Mouse (Mus musculus) CH12.LX (cell line): Measurements from ENCODE around the gene Synpo2. TPM values are rescaled to one million over a fixed set of nuclear protein-coding genes. Genes with fewer than 3 reads are reported as not detected.

Source experiments
- DNase-seq: peaks from one replicate; pipeline ENCODE4 v3.0.0-alpha.2; 2013; ENCODE audit errors: extremely low read depth
- H3K27ac ChIP-seq: 2 replicates; pipeline ENCODE4 v1.5.1; 2012; ENCODE audit warnings: low read depth, mild to moderate bottlenecking, control low read depth, moderate library complexity; ENCODE audit not compliant: insufficient read depth
- H3K27me3 ChIP-seq: replicated peaks from 2 replicates; pipeline ENCODE3; 2012; ENCODE audit warnings: inconsistent platforms
- H3K36me3 ChIP-seq, 2 experiments: replicated peaks in 1 of 2; 2 replicates each; pipeline versions ENCODE3 to v1.6.1; 2012; ENCODE audit warnings: inconsistent platforms in 1 of 2, low read length in 1 of 2, mild to moderate bottlenecking in 1 of 2, mixed read lengths in 1 of 2, moderate library complexity in 1 of 2; ENCODE audit not compliant: control insufficient read depth in 1 of 2, insufficient read depth in 1 of 2
- H3K4me1 ChIP-seq, 2 experiments: 2 replicates each; pipeline ENCODE4 v1.6.1; 2012; ENCODE audit warnings: inconsistent platforms in 1 of 2, moderate library complexity in 1 of 2; ENCODE audit not compliant: insufficient read depth in 2 of 2, control insufficient read depth in 1 of 2
- H3K4me2 ChIP-seq: 2 replicates; pipeline ENCODE4 v1.6.1; 2012; ENCODE audit warnings: low read depth, mild to moderate bottlenecking, control low read depth; ENCODE audit not compliant: poor library complexity, insufficient read depth, severe bottlenecking
- H3K4me3 ChIP-seq, 3 experiments: fragments of 150-350 bp in 1 of 3; sonication (generic) in 1 of 3; replicated peaks in 1 of 3; 2 replicates each; pipeline versions ENCODE3 to v1.5.1; 2011 to 2012; ENCODE audit warnings: low read depth in 2 of 3, low read length in 2 of 3, mild to moderate bottlenecking in 2 of 3, moderate library complexity in 2 of 3, control low read depth in 1 of 3, improper control_type of control experiment in 1 of 3, inconsistent platforms in 1 of 3, mixed read lengths in 1 of 3; ENCODE audit not compliant: poor library complexity in 1 of 3
- H3K79me2 ChIP-seq: replicated peaks from 2 replicates; pipeline ENCODE4 v1.6.1; 2012; ENCODE audit warnings: mild to moderate bottlenecking, moderate library complexity; ENCODE audit not compliant: control insufficient read depth, poor library complexity, insufficient read depth, severe bottlenecking; ENCODE audit errors: extremely low read depth
- H3K9ac ChIP-seq: 2 replicates; pipeline ENCODE4 v1.6.1; 2012; ENCODE audit warnings: low read depth, mild to moderate bottlenecking, control low read depth, moderate library complexity; ENCODE audit not compliant: insufficient read depth
- H3K9me3 ChIP-seq: replicated peaks from 2 replicates; pipeline ENCODE3; 2012; ENCODE audit warnings: low read length, inconsistent platforms, mixed read lengths
- BHLHE40 ChIP-seq: IDR thresholded peaks from 2 replicates; pipeline ENCODE4 v1.6.1; 2011; ENCODE audit warnings: mild to moderate bottlenecking, low read depth, low read length, improper control_type of control experiment
- CHD1 ChIP-seq: IDR thresholded peaks from 2 replicates; pipeline ENCODE4 v1.6.1; 2012; ENCODE audit warnings: low read depth, low read length, improper control_type of control experiment, inconsistent platforms
- CHD2 ChIP-seq: IDR thresholded peaks from 2 replicates; pipeline ENCODE4 v1.6.1; 2011; ENCODE audit warnings: low read length, improper control_type of control experiment
- CTCF ChIP-seq, 2 experiments: IDR thresholded peaks in 1 of 2; conservative IDR thresholded peaks in 1 of 2; 2 replicates each; pipeline ENCODE4 v1.5.1; 2011 to 2012; ENCODE audit warnings: low read depth in 2 of 2, low read length in 2 of 2, improper control_type of control experiment in 1 of 2, inconsistent platforms in 1 of 2, mild to moderate bottlenecking in 1 of 2, moderate library complexity in 1 of 2
- E2F4 ChIP-seq: IDR thresholded peaks from 2 replicates; pipeline ENCODE4 v1.6.1; 2011; ENCODE audit warnings: low read depth, low read length, improper control_type of control experiment; ENCODE audit not compliant: insufficient replicate concordance
- ELF1 ChIP-seq: IDR thresholded peaks from 2 replicates; pipeline ENCODE4 v1.6.1; 2014; ENCODE audit warnings: low read depth, mild to moderate bottlenecking, inconsistent platforms, low read length, improper control_type of control experiment
- EP300 ChIP-seq: IDR thresholded peaks from 2 replicates; pipeline ENCODE4 v1.6.1; 2011; ENCODE audit warnings: low read length, improper control_type of control experiment
- ETS1 ChIP-seq: conservative IDR thresholded peaks from 2 replicates; pipeline ENCODE4 v1.6.1; 2012; ENCODE audit warnings: low read depth, mild to moderate bottlenecking, inconsistent platforms, low read length, improper control_type of control experiment, moderate library complexity
- GABPA ChIP-seq: IDR thresholded peaks from 2 replicates; pipeline ENCODE4 v1.6.1; 2012; ENCODE audit warnings: low read depth, low read length, improper control_type of control experiment, inconsistent platforms; ENCODE audit not compliant: insufficient replicate concordance
- HCFC1 ChIP-seq: IDR thresholded peaks from 2 replicates; pipeline ENCODE4 v1.6.1; 2012; ENCODE audit warnings: low read depth, mild to moderate bottlenecking, inconsistent platforms, low read length, improper control_type of control experiment
- IRF4 ChIP-seq: IDR thresholded peaks from 2 replicates; pipeline ENCODE4 v1.6.1; 2014; ENCODE audit warnings: low read depth, mild to moderate bottlenecking, inconsistent platforms, low read length, improper control_type of control experiment
- JUN ChIP-seq: IDR thresholded peaks from 2 replicates; pipeline ENCODE4 v1.6.1; 2011; ENCODE audit warnings: low read depth, mild to moderate bottlenecking, low read length, improper control_type of control experiment, moderate library complexity; ENCODE audit not compliant: insufficient read depth
- JUND ChIP-seq: conservative IDR thresholded peaks from 2 replicates; pipeline ENCODE4 v1.6.1; 2011; ENCODE audit warnings: low read depth, low read length, improper control_type of control experiment
- KAT2A ChIP-seq: IDR thresholded peaks from 2 replicates; pipeline ENCODE4 v1.6.1; 2012; ENCODE audit warnings: low read length, improper control_type of control experiment, inconsistent platforms; ENCODE audit not compliant: insufficient replicate concordance
- MAFK ChIP-seq: IDR thresholded peaks from 2 replicates; pipeline ENCODE4 v1.6.1; 2011; ENCODE audit warnings: low read length, improper control_type of control experiment; ENCODE audit not compliant: insufficient replicate concordance
- MAX ChIP-seq: IDR thresholded peaks from 2 replicates; pipeline ENCODE4 v1.6.1; 2011; ENCODE audit warnings: low read length, improper control_type of control experiment
- MAZ ChIP-seq: IDR thresholded peaks from 2 replicates; pipeline ENCODE4 v1.6.1; 2012; ENCODE audit warnings: low read depth, mild to moderate bottlenecking, inconsistent platforms, low read length, improper control_type of control experiment, moderate library complexity
- MEF2A ChIP-seq: IDR thresholded peaks from 2 replicates; pipeline ENCODE4 v1.6.1; 2014; ENCODE audit warnings: low read depth, mild to moderate bottlenecking, inconsistent platforms, low read length, improper control_type of control experiment, borderline replicate concordance
- MYC ChIP-seq: IDR thresholded peaks from 2 replicates; pipeline ENCODE4 v1.6.1; 2011; ENCODE audit warnings: low read depth, mild to moderate bottlenecking, improper control_type of control experiment, low read length
- NELFE ChIP-seq: IDR thresholded peaks from 2 replicates; pipeline ENCODE4 v1.6.1; 2011; ENCODE audit warnings: low read depth, low read length, improper control_type of control experiment
- NRF1 ChIP-seq: IDR thresholded peaks from 2 replicates; pipeline ENCODE4 v1.6.1; 2014; ENCODE audit warnings: low read depth, mild to moderate bottlenecking, inconsistent platforms, low read length, improper control_type of control experiment, moderate library complexity
- PAX5 ChIP-seq: IDR thresholded peaks from 2 replicates; pipeline ENCODE4 v1.6.1; 2012; ENCODE audit warnings: low read length, inconsistent platforms, mixed read lengths
- POLR2A ChIP-seq: IDR thresholded peaks from 2 replicates; pipeline ENCODE4 v1.6.1; 2011; ENCODE audit warnings: low read depth, mild to moderate bottlenecking, improper control_type of control experiment, low read length
- POLR2AphosphoS2 ChIP-seq: IDR thresholded peaks from 2 replicates; pipeline ENCODE4 v1.6.1; 2011; ENCODE audit warnings: low read depth, low read length, improper control_type of control experiment
- RAD21 ChIP-seq: IDR thresholded peaks from 2 replicates; pipeline ENCODE4 v1.6.1; 2011; ENCODE audit warnings: low read depth, mild to moderate bottlenecking, low read length, improper control_type of control experiment, moderate library complexity
- RCOR1 ChIP-seq: conservative IDR thresholded peaks from 2 replicates; pipeline ENCODE4 v1.6.1; 2012; ENCODE audit warnings: low read depth, mild to moderate bottlenecking, inconsistent platforms, low read length, improper control_type of control experiment
- SIN3A ChIP-seq: IDR thresholded peaks from 2 replicates; pipeline ENCODE4 v1.6.1; 2012; ENCODE audit warnings: low read length, improper control_type of control experiment, inconsistent platforms
- SMC3 ChIP-seq: IDR thresholded peaks from 2 replicates; pipeline ENCODE4 v1.6.1; 2011; ENCODE audit warnings: low read depth, low read length, improper control_type of control experiment
- TBP ChIP-seq: conservative IDR thresholded peaks from 2 replicates; pipeline ENCODE4 v1.6.1; 2011; ENCODE audit warnings: low read depth, low read length, improper control_type of control experiment
- TCF12 ChIP-seq: IDR thresholded peaks from 2 replicates; pipeline ENCODE4 v1.6.1; 2014; ENCODE audit warnings: low read depth, mild to moderate bottlenecking, inconsistent platforms, low read length, improper control_type of control experiment
- UBTF ChIP-seq: IDR thresholded peaks from 2 replicates; pipeline ENCODE4 v1.6.1; 2012; ENCODE audit warnings: low read depth, mild to moderate bottlenecking, inconsistent platforms, low read length, improper control_type of control experiment, moderate library complexity
- USF1 ChIP-seq: IDR thresholded peaks from 2 replicates; pipeline ENCODE4 v1.6.1; 2014; ENCODE audit warnings: low read depth, mild to moderate bottlenecking, inconsistent platforms, low read length, improper control_type of control experiment
- USF2 ChIP-seq: conservative IDR thresholded peaks from 2 replicates; pipeline ENCODE4 v1.6.1; 2011; ENCODE audit warnings: low read depth, low read length, improper control_type of control experiment
- ZC3H11A ChIP-seq: IDR thresholded peaks from 2 replicates; pipeline ENCODE4 v1.6.1; 2012; ENCODE audit warnings: low read depth, mild to moderate bottlenecking, inconsistent platforms, low read length, improper control_type of control experiment
- ZKSCAN1 ChIP-seq: IDR thresholded peaks from 2 replicates; pipeline ENCODE4 v1.6.1; 2012; ENCODE audit warnings: low read depth, inconsistent platforms, low read length, improper control_type of control experiment, borderline replicate concordance
- ZMIZ1 ChIP-seq: IDR thresholded peaks from 2 replicates; pipeline ENCODE4 v1.6.1; 2012; ENCODE audit warnings: low read depth, mild to moderate bottlenecking, inconsistent platforms, low read length, improper control_type of control experiment
- ZNF384 ChIP-seq: IDR thresholded peaks from 2 replicates; pipeline ENCODE4 v1.6.1; 2012; ENCODE audit warnings: low read depth, low read length, improper control_type of control experiment, inconsistent platforms
- dilution Hi-C: fragments of 300-500 bp; cut with MboI; formaldehyde crosslinking; loops from 2 replicates; pipeline ENCODE4 v1.14.3; 2020; ENCODE audit warnings: low sequenced_read_pairs; ENCODE audit not compliant: extremely low pct_unique_long_range_greater_than_20kb, extremely low pct_ligation_motif_present
- in situ Hi-C: fragments of 300-500 bp; cut with MboI; formaldehyde crosslinking; loops from 3 replicates; pipeline ENCODE4 v1.14.3; 2019; ENCODE audit warnings: low sequenced_read_pairs, low pct_ligation_motif_present, low pct_unique_long_range_greater_than_20kb, mixed read lengths
- polyA plus RNA-seq: library from polyadenylated mRNA; unstranded; fragments of >175 nt; gene quantifications from 2 replicates; pipeline ENCODE4 v1.2.1, GENCODE M21; 2012; ENCODE audit warnings: low read depth; ENCODE audit not compliant: insufficient read length
- total RNA-seq, 2 experiments: library from RNA; depleted of rRNA; stranded (reverse); fragments of 300-350 nt in 1 of 2; fragments of >200 nt in 1 of 2; gene quantifications; 2 replicates each; pipeline ENCODE4 v1.2.3; 2012 to 2014

The Synpo2 gene
- total and polyA plus RNA-seq, 3 experiments = 0.13 to 1.1 (median 0.13) TPM

DNA sequence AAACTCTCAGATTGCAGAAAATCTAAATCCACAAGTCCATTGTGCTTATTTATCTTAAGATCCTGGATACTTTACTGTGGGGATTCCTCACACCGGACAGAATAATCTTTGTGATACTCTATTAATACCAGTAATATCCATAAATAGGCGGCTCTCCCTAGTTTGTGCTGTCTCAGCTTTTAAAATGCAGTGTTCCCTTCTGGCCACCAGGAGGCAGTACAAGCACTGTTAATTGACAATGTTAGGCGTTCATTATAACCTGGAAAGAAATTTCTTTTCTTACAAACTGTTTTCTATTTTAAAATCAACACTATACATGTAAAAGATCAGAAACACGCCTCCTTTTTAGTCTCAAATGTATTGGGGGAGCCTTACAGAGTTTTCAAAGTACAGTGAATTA, 75.2 kb downstream of the Synpo2 start (continued):
- TF ChIP-seq CTCF (conservative IDR thresholded peaks at IDR 0.05 in 1 of 2, IDR thresholded peaks at IDR 0.05 in 1 of 2; ENCODE audit: low read depth in 2 of 2, low read length in 2 of 2) = peak; percentile 85 to 86
- TF ChIP-seq, all 38 proteins: peak for 4

DNA sequence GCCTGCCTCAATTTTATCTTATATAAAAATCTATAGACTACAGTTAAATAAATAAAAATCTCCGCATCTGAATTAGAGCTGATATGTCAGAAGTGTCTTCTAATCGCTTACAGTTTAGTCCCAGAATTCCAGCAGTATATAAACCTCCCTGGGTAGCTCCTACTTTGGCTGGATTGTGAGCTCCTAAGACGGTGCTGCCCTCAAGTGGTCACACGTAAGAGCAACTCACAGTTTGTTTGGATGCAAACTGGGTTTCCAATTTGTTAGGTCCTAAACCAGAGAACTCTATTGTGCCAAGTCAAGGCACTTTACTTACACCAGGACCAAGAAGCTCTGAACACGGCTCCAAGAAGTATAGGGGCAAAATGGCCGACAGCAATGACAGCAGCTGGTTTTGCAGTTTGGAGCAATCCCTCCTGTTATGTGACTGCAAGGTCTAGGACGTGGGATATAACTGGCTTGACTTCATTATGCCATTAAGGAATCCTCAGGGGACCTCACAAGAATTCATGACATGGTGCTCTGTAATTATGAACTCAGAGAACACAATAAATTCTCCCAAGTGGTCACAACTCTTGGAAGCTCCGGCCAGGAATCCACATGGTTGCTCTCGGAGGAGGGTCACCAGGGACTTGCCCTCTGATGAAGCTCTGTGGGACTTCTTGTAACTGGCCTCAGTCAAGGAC, 76.7 kb downstream of the Synpo2 start:
- in situ Hi-C loops (loop anchor here (10.0 kb wide), 1 partner anchor 224 kb away; no protein-coding TSS in a partner anchor), dilution Hi-C loops (no loop called here)
- Histone ChIP-seq H3K4me2 (no peak overlapping the region), H3K9me3 (no peaks in the 10 kb centered on the region), H3K4me3 (no peak overlapping the region), H3K9ac (no peak overlapping the region), H3K4me1 (peaks cover 0 to 5% of the 10 kb centered on the region in 2 experiments; a peak in 3 of 4 replicates), H3K27ac (no peak overlapping the region), H3K27me3 (no peaks in the 10 kb centered on the region), H3K79me2 (no peaks in the 10 kb centered on the region), H3K36me3 (no peaks in the 10 kb centered on the region)
- DNase-seq = peak; percentile 60
- TF ChIP-seq MAX (no peak), POLR2A (no peak), PAX5 (no peak), RAD21 (peak; percentile 89), KAT2A (no peak), EP300 (no peak), UBTF (no peak), POLR2AphosphoS2 (no peak), MAZ (no peak), ZC3H11A (peak; percentile 58), TCF12 (no peak), CHD2 (no peak), HCFC1 (no peak), USF2 (no peak), E2F4 (no peak), CHD1 (no peak), SMC3 (peak; percentile 75), MEF2A (no peak), TBP (no peak), ETS1 (no peak), USF1 (no peak), IRF4 (no peak), ZMIZ1 (no peak), BHLHE40 (no peak), RCOR1 (no peak), ZNF384 (no peak), NELFE (0 out of 2 replicates have a peak, but pooled peaks have one; percentile 5), JUN (no peak), ELF1 (no peak), ZKSCAN1 (no peak), GABPA (no peak), MAFK (no peak), SIN3A (no peak), MYC (0 out of 2 replicates have a peak, but pooled peaks have one; percentile 44), NRF1 (no peak), JUND (no peak), CTCF (conservative IDR thresholded peaks at IDR 0.05 in 1 of 2, IDR thresholded peaks at IDR 0.05 in 1 of 2; ENCODE audit: low read depth in 2 of 2, low read length in 2 of 2) (peak; percentile 57 to 93; a peak in 3 of 4 replicates)
